8 mouse cellular contexts compared by ENCODE assay signal in the genomic region with DNA sequence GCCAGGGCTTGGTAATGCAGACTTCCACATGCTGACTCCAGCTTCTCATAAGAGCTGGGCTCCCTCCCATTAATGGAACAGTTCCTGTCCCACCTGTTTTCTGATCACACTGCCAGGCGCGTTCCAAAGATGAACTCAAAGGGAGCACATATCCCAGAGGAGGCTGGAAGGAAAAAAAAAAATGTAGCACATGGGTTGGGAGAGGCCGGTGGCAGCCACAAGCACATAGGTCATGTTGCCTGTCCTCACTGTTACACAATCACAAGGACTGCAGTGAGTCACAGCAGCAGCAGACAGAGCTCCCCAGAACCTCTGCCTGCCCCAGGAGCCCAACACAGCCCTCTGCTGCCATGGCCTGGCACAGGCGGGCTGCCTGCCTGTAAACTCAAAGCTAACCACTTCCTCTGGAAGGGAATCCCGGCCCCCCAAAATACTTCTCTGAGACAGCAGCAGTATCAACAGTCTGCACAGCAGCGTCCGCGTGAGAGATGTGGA.
A peak's percentile ranks its signal among the peaks of the same experiment; 100 is the strongest.
DNase-seq lines count a peak whose midpoint lies in the region; ATAC-seq and TF ChIP-seq lines count a peak whose summit lies in the region.

No protein-coding gene starts in this region.

- no peak overlapping the region for H3K4me3 ChIP-seq in limb, embryonic 13.5 days
- no peak overlapping the region for H3K4me3 ChIP-seq in myocyte
- no peak overlapping the region for H3K4me3 ChIP-seq in forebrain, postnatal 0 days (ENCODE audit: low read depth, low read length)

- no peaks in the 10 kb centered on the region for H3K79me2 ChIP-seq in myocyte (ENCODE audit: control insufficient read depth, insufficient read depth)

- no peaks in the 10 kb centered on the region for H3K27me3 ChIP-seq in limb, embryonic 13.5 days
- no peaks in the 10 kb centered on the region for H3K27me3 ChIP-seq in myocyte (ENCODE audit: control insufficient read depth, insufficient read depth, insufficient read length)
- H3K27me3 ChIP-seq in forebrain, postnatal 0 days (ENCODE audit: insufficient read depth, low read length) = no peaks in the 10 kb centered on the region

- H3ac ChIP-seq in myocyte (ENCODE audit: control insufficient read depth, insufficient read length) = no peak overlapping the region

- H3K9ac ChIP-seq in limb, embryonic 13.5 days = no peak overlapping the region
- H3K9ac ChIP-seq in forebrain, postnatal 0 days = no peak overlapping the region

- peak; percentile 34 for DNase-seq in ovary, postnatal 36 days (ENCODE audit: low spot score)
- no peak for DNase-seq in ovary, postnatal 14 days (ENCODE audit: low spot score)
- peak; percentile 61 to 79 for DNase-seq in gastrocnemius, adult 8-10 months (ENCODE audit: low spot score in 2 of 2)
- DNase-seq in forebrain, postnatal 0 days = no peak
- DNase-seq in kidney, postnatal 36 days = no peak
- no peak for DNase-seq in cerebellum, adult 9-10 months

- no peak overlapping the region for H3K27ac ChIP-seq in limb, embryonic 13.5 days
- H3K27ac ChIP-seq in forebrain, postnatal 0 days (ENCODE audit: low read depth, low read length) = no peak overlapping the region

- H3K4me2 ChIP-seq in limb, embryonic 13.5 days (replicated peaks) = no peak overlapping the region
- H3K4me2 ChIP-seq in myocyte (ENCODE audit: low read depth) = peak overlapping the region; percentile 53
- H3K4me2 ChIP-seq in forebrain, postnatal 0 days (ENCODE audit: low read depth) = no peak overlapping the region

- no peaks in the 10 kb centered on the region for H3K36me3 ChIP-seq in limb, embryonic 13.5 days
- no peaks in the 10 kb centered on the region for H3K36me3 ChIP-seq in myocyte (ENCODE audit: control insufficient read depth, insufficient read depth)
- H3K36me3 ChIP-seq in forebrain, postnatal 0 days (ENCODE audit: insufficient read depth) = no peaks in the 10 kb centered on the region

- H3K4me1 ChIP-seq in limb, embryonic 13.5 days = peaks cover 22% of the 10 kb centered on the region
- no peaks in the 10 kb centered on the region for H3K4me1 ChIP-seq in forebrain, postnatal 0 days (ENCODE audit: insufficient read depth)

- no peak for TF ChIP-seq CTCF in forebrain, postnatal 0 days (IDR thresholded peaks at IDR 0.05; ENCODE audit: low read depth)

- WGBS in limb, embryonic 13.5 days = 52% methylated on average over 8 of the region's 8 CpGs
- WGBS in forebrain, postnatal 0 days = 83% methylated on average over 8 of the region's 8 CpGs

- ATAC-seq in limb, embryonic 13.5 days (ENCODE audit: low FRiP score, low read depth) = peak; percentile 32; the same call in 1 of the 2 replicates
- ATAC-seq in forebrain, postnatal 0 days = no peak

- H3K9me3 ChIP-seq in limb, embryonic 13.5 days = peaks cover 6% of the 10 kb centered on the region; the same call in 1 of the 2 replicates
- 0 out of 2 replicates have a peak, but pooled peaks cover 3% of the 10 kb centered on the region for H3K9me3 ChIP-seq in forebrain, postnatal 0 days (ENCODE audit: low read length)

- TF ChIP-seq POLR2A in myocyte (IDR thresholded peaks at IDR 0.05; ENCODE audit: insufficient read length, low read depth) = peak; percentile 48

TF ChIP-seq in myocyte, 11 proteins besides CTCF, POLR2A, EP300 and RAD21:
- TF ChIP-seq E2F4 (IDR thresholded peaks at IDR 0.05; ENCODE audit: insufficient read depth) (no peak), TCF3 (IDR thresholded peaks at IDR 0.05; ENCODE audit: insufficient read length, low read depth) (peak; percentile 6), MYOG (IDR thresholded peaks at IDR 0.05; ENCODE audit: control insufficient read depth in 1 of 3, insufficient read depth in 1 of 3, insufficient read length in 2 of 3, low read depth in 2 of 3) (peak; percentile 14 to 77 (median 36)), SRF (IDR thresholded peaks at IDR 0.05; ENCODE audit: control insufficient read depth, insufficient read length, low read depth) (no peak), MAX (IDR thresholded peaks at IDR 0.05; ENCODE audit: low read depth) (no peak), MYOD1 (IDR thresholded peaks at IDR 0.05; ENCODE audit: control insufficient read depth in 1 of 3, insufficient read length in 2 of 3, low read depth in 2 of 3) (peak; percentile 4 to 67 (median 18)), USF1 (IDR thresholded peaks at IDR 0.05; ENCODE audit: low read depth) (no peak), TCF12 (IDR thresholded peaks at IDR 0.05; ENCODE audit: insufficient read depth, poor library complexity, severe bottlenecking) (peak; percentile 8), REST (IDR thresholded peaks at IDR 0.05; ENCODE audit: insufficient read depth, insufficient read length) (no peak), POLR2AphosphoS2 (IDR thresholded peaks at IDR 0.05; ENCODE audit: insufficient read length, low read depth) (peak; percentile 25), CEBPB (IDR thresholded peaks at IDR 0.05; ENCODE audit: insufficient read depth, poor library complexity, severe bottlenecking) (peak; percentile 98)
TF ChIP-seq in myocyte: peak in this region for 6.

Comparison
In these comparisons a context has a peak if more than half of its experiments do, and no peak if none do; other contexts are left out.
1. DNase-seq: peak in ovary, postnatal 36 days (single experiment) and gastrocnemius, adult 8-10 months (2 of 2); none in ovary, postnatal 14 days (single experiment), forebrain, postnatal 0 days (single experiment), kidney, postnatal 36 days (0 of 2) and cerebellum, adult 9-10 months (single experiment).